Mouse (Mus musculus) small intestine, adult 2 months (tissue): ENCODE data around the gene Arl6ip6.

Experiments used
- CTCF ChIP-seq: fragments of 200-500 bp; IDR thresholded peaks from 2 replicates; pipeline ENCODE4 v1.5.1; 2012; ENCODE audit warnings: low read depth, mild to moderate bottlenecking, control low read depth, inconsistent platforms, low read length, moderate library complexity, mixed read lengths; ENCODE audit not compliant: insufficient replicate concordance, insufficient read length; ENCODE audit errors: extremely low read depth
- POLR2A ChIP-seq: fragments of 200-500 bp; IDR thresholded peaks from 2 replicates; pipeline ENCODE4 v1.6.1; 2012; ENCODE audit warnings: low read depth, mild to moderate bottlenecking, control low read depth, inconsistent platforms, low read length, moderate library complexity

- TF ChIP-seq POLR2A (no peak), CTCF (no peak)
Measured at GRCm38 (mm10) chr2:53178966-53179365, 12.6 kb upstream of the Arl6ip6 start.
